Mouse (Mus musculus): ENCODE data around the gene Gdf15.

DNA sequence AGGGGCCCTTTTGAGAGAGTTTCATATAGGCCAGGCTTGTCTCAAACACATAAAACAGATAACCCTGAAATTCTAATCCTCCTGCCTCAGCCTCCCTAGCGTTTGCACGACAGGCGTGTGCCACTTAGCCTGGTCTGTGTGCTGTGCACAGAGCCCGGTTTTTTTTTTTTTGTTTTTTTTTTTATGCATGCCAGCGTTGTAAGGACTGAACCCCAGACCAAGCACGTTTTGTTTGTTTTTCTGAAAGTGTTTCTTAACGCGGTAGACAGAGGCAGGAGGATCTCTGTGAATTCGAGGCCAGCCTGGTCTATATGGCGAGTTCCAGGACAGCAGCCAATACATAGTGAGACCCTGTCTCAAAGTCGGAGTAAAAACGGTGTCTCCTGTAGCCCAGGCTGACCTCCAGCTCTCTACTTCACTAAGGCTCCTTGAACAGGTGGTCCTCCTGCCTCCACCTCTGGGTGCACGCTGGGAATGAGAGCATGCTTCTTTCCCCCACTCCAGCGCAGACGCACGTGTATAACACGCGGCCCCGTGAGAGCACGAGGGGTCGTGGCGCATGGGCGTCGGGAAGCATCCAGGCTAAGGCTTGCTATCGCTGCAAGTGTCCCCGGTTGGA, 23.4 kb downstream of the Gdf15 start, which contains the start of gene Ssbp4:
- TF ChIP-seq CTCF (IDR thresholded peaks at IDR 0.05; ENCODE audit: low read depth) (no peak), EP300 (optimal IDR thresholded peaks at IDR 0.05) (no peak)
